In the genomic region with DNA sequence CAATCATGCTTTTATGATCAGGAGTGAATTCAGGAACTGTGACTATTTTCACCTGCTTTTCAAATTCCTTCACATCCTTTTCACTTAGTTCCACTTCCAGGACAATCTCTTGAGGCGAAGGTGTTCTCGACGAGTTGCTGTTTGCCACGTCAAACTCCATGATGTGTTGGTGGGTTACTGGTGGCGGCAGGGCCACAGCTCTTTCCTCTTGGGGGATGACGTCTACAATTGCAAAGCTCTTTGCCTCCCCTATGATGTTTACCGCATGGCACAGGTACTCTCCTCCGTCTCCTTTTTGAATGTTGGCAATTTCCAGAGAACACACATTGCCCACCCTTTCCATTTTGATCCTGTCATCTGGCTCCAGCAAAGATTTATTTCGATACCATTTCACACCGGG, we compare ENCODE assay signal across 17 mouse cellular contexts.
"Had no signal": no experiment of that assay in that cellular context is flagged by ENCODE, and none has a peak within 500 bp of the region (broad histone marks: within the 10 kb centered on the region; RNA-seq: fewer than 3 reads in every experiment).

No protein-coding gene starts in this region.

- H3K27me3 ChIP-seq: neural tube, embryonic 12.5 days; neural tube, embryonic 13.5 days; neural tube, embryonic 15.5 days; stomach, embryonic 15.5 days had no signal

- H3K27ac ChIP-seq: neural tube, embryonic 12.5 days; neural tube, embryonic 13.5 days; neural tube, embryonic 15.5 days; stomach, embryonic 15.5 days; stomach, postnatal 0 days had no signal

- DNase-seq: retina, postnatal 1 day; right cerebral cortex, adult 18-20 months; right cerebral cortex, postnatal 14 days; right cerebral cortex, postnatal 25 days; right cerebral cortex, postnatal 4 days; spleen, adult 18-20 months; thymus, adult 18-20 months; thymus, adult 2 months; thymus, postnatal 14 days; thymus, postnatal 25 days; thymus, postnatal 36 days; thymus, postnatal 4 days had no signal

- H3K4me2 ChIP-seq: neural tube, embryonic 12.5 days; neural tube, embryonic 13.5 days; neural tube, embryonic 15.5 days; stomach, embryonic 15.5 days had no signal

- H3K9ac ChIP-seq: neural tube, embryonic 12.5 days; neural tube, embryonic 13.5 days; neural tube, embryonic 15.5 days; stomach, embryonic 15.5 days had no signal

- H3K36me3 ChIP-seq: neural tube, embryonic 12.5 days; neural tube, embryonic 13.5 days; neural tube, embryonic 15.5 days; stomach, embryonic 15.5 days had no signal

- H3K4me3 ChIP-seq: neural tube, embryonic 12.5 days; neural tube, embryonic 13.5 days; neural tube, embryonic 15.5 days; stomach, embryonic 15.5 days had no signal

- H3K4me1 ChIP-seq: neural tube, embryonic 12.5 days; neural tube, embryonic 13.5 days; neural tube, embryonic 15.5 days; stomach, embryonic 15.5 days had no signal
